Mouse (Mus musculus): ENCODE measurements around the gene Scaf1. TPM values are rescaled to one million over a fixed set of nuclear protein-coding genes. Genes with fewer than 3 reads are reported as not detected.
A peak's percentile ranks its signal among the peaks of the same experiment; 100 is the strongest.

The Scaf1 gene
- total RNA-seq, 2 experiments from 2014 or later = 41.7 to 44.3 TPM

DNA sequence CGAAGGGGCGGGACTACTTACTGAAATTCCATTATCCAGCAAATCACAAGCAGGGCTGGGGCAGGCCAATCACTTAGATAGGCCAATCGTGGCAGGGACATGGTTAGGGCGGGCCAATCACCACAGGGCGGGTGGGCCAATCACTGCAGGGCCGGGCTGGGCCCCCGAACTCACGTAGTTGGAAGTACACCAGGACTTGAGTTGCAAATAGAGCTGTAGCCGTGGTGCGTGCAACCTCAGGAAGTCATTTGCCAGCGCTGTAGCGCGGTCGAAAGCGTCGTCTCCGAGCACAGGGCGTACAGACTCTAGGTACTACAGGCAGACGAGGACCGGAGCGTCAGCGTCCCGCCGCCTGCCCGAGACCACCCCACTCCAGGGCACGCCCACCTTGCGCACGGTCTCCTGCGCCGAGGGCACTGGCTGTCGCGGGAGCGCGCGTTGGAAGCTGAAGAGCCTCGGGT, 45.9 kb downstream of the Scaf1 start:
- TF ChIP-seq CTCF (IDR thresholded peaks at IDR 0.05) = no peak
- peak overlapping the region; percentile 82 for H3K4me3 ChIP-seq
- peak overlapping the region; percentile 69 for H3K27ac ChIP-seq
- intact Hi-C loops (cut with DNase I) = no loop called here
- peak; percentile 89 for DNase-seq

DNA sequence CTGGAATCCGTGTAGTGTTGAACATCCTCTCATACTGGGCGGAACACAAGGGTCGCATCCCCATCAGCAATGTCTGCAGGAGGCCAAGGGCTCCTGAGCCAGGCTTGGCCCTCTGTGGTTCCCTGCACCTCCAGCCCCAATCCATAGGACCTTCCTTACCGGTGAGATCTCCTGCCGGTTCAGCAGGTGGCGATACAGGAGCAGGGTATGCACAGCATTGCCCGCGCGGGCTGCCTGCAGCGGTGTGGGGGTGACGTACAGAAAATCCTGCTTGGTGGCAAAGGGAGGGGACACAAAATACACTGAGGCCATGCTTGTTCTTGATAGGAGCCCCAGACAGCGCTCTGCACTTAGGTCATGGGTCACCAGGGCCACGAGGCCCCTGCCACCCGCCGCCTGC, 49.5 kb downstream of the Scaf1 start:
- TF ChIP-seq CTCF (IDR thresholded peaks at IDR 0.05) = no peak
- Histone ChIP-seq H3K4me3 (no peak overlapping the region), H3K27ac (no peak overlapping the region)
- peak; percentile 21 for DNase-seq
- intact Hi-C loops (cut with DNase I) = no loop called here

GRCm38 (mm10) chr7:44965975-44966374, 50.2 kb downstream of the Scaf1 start:
- Histone ChIP-seq H3K27ac (no peak overlapping the region), H3K4me3 (no peak overlapping the region)
- DNase-seq = peak; percentile 23
- TF ChIP-seq CTCF (IDR thresholded peaks at IDR 0.05) = peak; percentile 31; the same call in 1 of the 2 replicates
- intact Hi-C loops (cut with DNase I) = no loop called here

DNA sequence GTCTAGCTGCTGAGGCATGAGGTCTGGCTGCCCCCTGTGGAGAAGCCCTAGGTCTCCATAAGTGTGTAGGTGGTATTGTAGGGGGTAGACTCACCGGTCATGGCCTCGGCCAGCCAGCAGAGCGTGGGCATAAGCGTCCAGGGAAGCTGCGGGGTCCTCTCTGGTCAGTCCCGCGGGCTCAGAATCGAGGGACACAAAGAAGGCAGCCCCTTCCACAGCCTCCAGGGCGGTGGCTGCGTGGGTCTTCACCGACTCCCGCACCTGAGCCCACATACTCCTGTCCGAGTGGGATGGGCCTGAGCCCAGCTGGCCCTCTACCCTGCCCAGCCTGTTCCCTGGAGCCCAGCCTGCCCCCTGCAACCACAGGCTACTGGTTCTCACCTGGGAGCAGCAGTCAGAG, 51.2 kb downstream of the Scaf1 start:
- H3K4me3 ChIP-seq = no peak overlapping the region
- TF ChIP-seq CTCF (IDR thresholded peaks at IDR 0.05) = no peak
- intact Hi-C loops (cut with DNase I) = no loop called here
- peak; percentile 15 for DNase-seq
- no peak overlapping the region for H3K27ac ChIP-seq

DNA sequence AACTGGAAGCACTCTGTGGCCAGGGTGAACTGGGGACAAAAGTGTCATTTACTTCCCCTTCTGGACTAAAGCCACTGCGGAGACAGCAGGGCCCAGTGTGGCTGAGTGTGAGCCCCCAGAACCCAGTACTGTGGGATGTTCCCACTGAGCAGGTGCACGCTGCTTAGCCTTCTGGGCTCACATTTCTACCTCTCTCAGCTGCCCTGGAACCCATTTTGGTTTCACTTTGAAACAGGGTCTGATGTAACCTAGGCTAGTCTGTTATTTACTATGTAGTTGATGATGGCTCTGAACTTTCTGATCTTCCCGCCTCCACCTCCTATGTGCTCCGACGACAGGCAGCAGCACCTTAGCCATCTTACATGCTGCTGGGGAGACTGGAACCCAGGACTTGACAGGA, 53.3 kb downstream of the Scaf1 start:
- H3K27ac ChIP-seq = no peak overlapping the region
- intact Hi-C loops (cut with DNase I) = no loop called here
- TF ChIP-seq CTCF (IDR thresholded peaks at IDR 0.05) = no peak
- DNase-seq = peak; percentile 6
- no peak overlapping the region for H3K4me3 ChIP-seq

DNA sequence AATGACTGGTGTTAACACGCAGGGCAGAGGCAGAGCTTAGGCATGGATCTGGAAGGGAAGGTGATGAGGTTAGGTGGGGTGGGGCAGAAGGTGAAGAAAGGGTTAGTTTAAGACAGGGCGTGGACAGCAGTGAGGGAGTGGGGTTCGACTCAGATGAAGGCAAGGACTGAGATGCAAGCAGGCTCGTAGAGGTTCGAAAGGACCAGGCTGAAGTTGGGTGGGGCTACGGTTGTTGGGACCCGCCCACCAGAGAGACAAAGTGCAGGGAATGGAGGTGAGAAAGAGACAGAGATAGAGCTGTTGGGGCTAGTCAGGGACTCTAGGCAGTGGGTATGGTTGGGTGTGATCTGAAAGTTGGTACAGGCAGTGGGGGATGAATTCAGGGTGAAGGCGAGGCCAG, 53.8 kb downstream of the Scaf1 start:
- no peak overlapping the region for H3K4me3 ChIP-seq
- intact Hi-C loops (cut with DNase I) = no loop called here
- no peak overlapping the region for H3K27ac ChIP-seq
- TF ChIP-seq CTCF (IDR thresholded peaks at IDR 0.05) = no peak
- no peak for DNase-seq

DNA sequence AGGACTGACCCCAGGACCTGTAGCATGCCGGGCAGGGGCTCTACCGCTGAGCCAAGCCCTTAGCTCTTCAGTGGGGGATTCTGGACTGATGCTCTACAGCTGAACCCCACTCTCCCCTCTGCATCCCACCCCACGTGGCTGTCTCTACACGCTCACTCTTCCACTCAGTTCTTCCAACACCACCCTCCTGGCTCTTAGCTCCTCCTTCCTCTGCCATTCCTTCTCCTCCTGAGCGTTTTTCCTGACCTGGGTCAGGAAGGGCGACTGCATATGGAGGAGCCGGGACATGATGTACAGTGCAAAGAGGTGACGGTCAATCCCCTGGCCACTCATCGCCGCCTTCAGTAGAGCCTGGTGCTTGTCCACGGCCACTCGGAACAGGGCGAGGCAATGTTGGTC, 55.7 kb downstream of the Scaf1 start:
- DNase-seq = no peak
- intact Hi-C loops (cut with DNase I) = no loop called here
- no peak overlapping the region for H3K27ac ChIP-seq
- H3K4me3 ChIP-seq = no peak overlapping the region
- no peak for TF ChIP-seq CTCF (IDR thresholded peaks at IDR 0.05)

GRCm38 (mm10) chr7:44959874-44960511, 56.2 kb downstream of the Scaf1 start:
- intact Hi-C loops (cut with DNase I) = loop anchor here (5.0 to 10.0 kb wide), 2 partner anchors 63 to 215 kb away; partner anchors contain the start of genes Fuz and Vrk3
- Histone ChIP-seq H3K4me3 (no peak overlapping the region), H3K27ac (no peak overlapping the region)
- TF ChIP-seq CTCF (IDR thresholded peaks at IDR 0.05) = no peak
- peak; percentile 33 for DNase-seq

GRCm38 (mm10) chr7:44959281-44959680, 56.9 kb downstream of the Scaf1 start:
- Histone ChIP-seq H3K27ac (no peak overlapping the region), H3K4me3 (no peak overlapping the region)
- intact Hi-C loops (cut with DNase I) = loop anchor here (5.0 to 10.0 kb wide), 2 partner anchors 62 to 214 kb away; partner anchors contain the start of genes Fuz and Vrk3
- no peak for DNase-seq
- no peak for TF ChIP-seq CTCF (IDR thresholded peaks at IDR 0.05)

DNA sequence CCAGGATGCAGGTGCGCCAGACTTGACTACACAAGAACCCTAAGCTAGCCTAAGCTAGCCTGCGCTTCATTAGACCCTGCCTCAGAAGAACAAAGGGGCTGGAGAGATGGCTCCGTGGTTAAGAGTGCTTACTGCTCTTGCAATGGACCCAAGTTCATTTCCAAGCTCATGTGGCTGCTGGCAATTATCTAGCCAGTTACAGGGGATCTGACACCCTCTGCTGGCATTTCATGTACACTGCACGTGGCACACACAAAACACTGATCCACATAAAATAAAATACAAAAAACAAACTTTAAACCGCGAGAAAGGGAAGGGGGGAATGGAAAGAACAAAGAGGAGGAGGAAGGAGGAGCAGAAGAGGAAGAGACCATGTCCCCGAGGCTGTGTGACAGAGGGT, 58.0 kb downstream of the Scaf1 start:
- intact Hi-C loops (cut with DNase I) = loop anchor here (5.0 to 10.0 kb wide), 2 partner anchors 61 to 213 kb away; partner anchors contain the start of genes Fuz and Vrk3
- peak; percentile 65 for DNase-seq
- peak; percentile 81 for TF ChIP-seq CTCF (IDR thresholded peaks at IDR 0.05)

DNA sequence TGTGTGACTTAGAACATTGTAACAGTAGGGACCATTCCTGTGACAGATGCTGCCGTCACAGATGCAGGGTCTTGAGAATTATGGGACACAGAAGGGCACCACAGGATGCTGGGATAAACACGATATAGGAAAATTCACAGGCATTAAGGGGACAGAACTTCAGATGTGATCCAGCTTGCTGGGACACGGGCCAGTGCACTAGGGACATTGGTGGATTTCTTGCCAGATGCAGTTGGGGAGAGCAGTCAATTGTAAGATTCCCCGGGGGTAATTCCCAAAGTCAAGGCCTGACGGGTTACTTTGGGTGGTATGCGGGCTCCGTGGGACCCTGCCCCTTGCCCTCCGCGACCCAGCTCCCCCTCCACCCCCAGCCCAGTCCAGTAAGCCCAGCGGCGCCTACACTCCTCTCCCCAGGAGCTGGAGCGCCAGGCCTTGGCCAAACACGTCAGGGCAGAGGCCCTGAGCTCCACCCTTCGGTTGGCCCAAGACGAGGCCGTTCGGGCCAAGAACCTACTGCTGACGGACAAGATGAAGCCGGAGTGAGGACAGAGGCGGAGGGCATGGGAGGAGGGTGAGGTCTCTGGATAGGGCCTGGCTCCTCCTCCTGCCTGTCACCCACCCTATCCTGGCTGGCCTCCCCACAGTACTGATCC, 58.9 kb downstream of the Scaf1 start:
- intact Hi-C loops (cut with DNase I) = loop anchor here (5.0 to 10.0 kb wide), 2 partner anchors 60 to 213 kb away; partner anchors contain the start of genes Fuz and Vrk3
- peak; percentile 84 for DNase-seq
- Histone ChIP-seq H3K27ac (peak overlapping the region; percentile 79), H3K4me3 (peak overlapping the region; percentile 9; the same call in 1 of the 2 replicates)
- TF ChIP-seq CTCF (IDR thresholded peaks at IDR 0.05) = no peak

More for the DNA sequence above, 58.0 kb downstream of the Scaf1 start:
- Histone ChIP-seq H3K27ac (peak overlapping the region; percentile 79), H3K4me3 (no peak overlapping the region)

DNA sequence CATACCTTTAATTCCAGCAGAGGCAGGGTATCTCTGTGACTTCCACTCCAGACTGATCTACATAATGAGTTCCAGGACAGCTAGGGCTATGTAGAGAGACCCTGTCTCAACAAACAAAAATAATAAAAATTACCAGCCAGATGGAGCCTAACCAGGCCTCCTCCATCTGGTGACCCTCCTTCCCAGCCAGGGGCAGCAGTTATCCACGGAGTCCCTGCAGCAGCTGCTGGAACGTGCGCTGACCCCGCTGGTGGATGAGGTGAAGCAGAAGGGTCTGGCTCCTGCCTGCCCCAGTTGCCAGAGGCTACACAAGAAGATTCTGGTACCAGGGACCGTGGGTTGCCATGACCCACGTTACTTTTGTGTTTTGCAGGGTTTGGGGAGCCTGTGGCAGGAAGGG, 59.9 kb downstream of the Scaf1 start:
- intact Hi-C loops (cut with DNase I) = loop anchor here (5.0 to 10.0 kb wide), 2 partner anchors 59 to 211 kb away; partner anchors contain the start of genes Fuz and Vrk3
- H3K4me3 ChIP-seq = no peak overlapping the region
- TF ChIP-seq CTCF (IDR thresholded peaks at IDR 0.05) = no peak
- peak overlapping the region; percentile 79; the same call in 1 of the 2 replicates for H3K27ac ChIP-seq
- peak; percentile 21 for DNase-seq

DNA sequence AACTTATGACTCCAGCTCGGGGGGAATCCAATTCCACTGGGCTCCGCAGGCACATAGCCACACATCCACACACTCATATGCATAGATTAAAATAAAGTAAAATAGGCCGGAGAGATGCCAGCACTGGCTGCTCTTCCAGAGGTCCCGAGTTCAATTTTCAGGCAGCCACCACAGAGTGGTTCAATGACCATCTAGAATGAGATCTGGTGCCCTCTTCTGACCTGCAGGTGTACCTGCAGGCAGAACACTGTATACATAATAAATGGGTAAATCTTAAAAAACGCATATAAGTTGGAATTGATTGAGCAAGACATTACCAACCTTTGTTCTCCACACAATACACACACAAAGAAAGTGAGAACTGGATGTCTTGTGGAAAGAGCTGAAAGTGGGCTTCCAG, 60.5 kb downstream of the Scaf1 start:
- DNase-seq = no peak
- Histone ChIP-seq H3K4me3 (no peak overlapping the region), H3K27ac (no peak overlapping the region)
- intact Hi-C loops (cut with DNase I) = loop anchor here (5.0 to 10.0 kb wide), 2 partner anchors 58 to 211 kb away; partner anchors contain the start of genes Fuz and Vrk3
- peak; percentile 81 for TF ChIP-seq CTCF (IDR thresholded peaks at IDR 0.05)

Data from gastrocnemius, adult 2 months (tissue).